Mouse (Mus musculus): Measurements from ENCODE around the gene Prss57.

GRCm38 (mm10) chr10:79743650-79744365 is 47.0 kb downstream of the Prss57 start:
- TF ChIP-seq POLR2A (IDR thresholded peaks at IDR 0.05; ENCODE audit: control insufficient read depth, extremely low read depth, insufficient read depth, low read length, poor library complexity), result no peak
- TF ChIP-seq CTCF (IDR thresholded peaks at IDR 0.05; ENCODE audit: borderline replicate concordance, control insufficient read depth, extremely low read depth, insufficient read depth, low read length, poor library complexity), result no peak

Measured in thymus, adult 2 months (tissue).